Comparison of ENCODE assay signal across 9 mouse cellular contexts in the genomic region with DNA sequence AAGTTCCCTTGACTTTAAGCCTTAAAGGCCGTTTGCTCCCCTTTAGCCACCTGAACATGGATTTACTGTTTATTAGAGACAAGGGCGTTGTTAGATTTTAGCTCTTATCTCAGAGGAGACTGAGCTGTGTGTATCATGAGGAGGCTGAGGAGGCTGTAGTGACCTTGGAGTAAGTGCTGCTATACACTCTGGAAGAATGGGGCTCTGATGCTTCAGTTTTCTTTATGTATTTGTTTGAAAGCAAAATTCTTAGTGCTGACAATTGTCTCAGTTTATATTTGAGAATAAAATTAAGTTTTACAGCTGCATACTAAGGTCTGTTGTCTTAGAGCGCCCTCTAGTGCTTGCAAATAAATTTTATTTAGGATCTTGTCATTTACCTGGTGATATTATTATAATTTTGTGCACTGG. TPM values are rescaled to one million over a fixed set of nuclear protein-coding genes. Genes with fewer than 3 reads are reported as not detected.
DNase-seq lines count a peak whose midpoint lies in the region; ATAC-seq lines count a peak whose summit lies in the region.
"Had no signal": no experiment of that assay in that cellular context is flagged by ENCODE, and none has a peak within 500 bp of the region (broad histone marks: within the 10 kb centered on the region; RNA-seq: fewer than 3 reads in every experiment).

No protein-coding gene starts in this region.

- peaks cover 2% of the 10 kb centered on the region for H3K36me3 ChIP-seq in liver, embryonic 16.5 days (ENCODE audit: control insufficient read depth, insufficient read depth)

- 13% methylated on average over 3 of the region's 3 CpGs for WGBS in liver, embryonic 16.5 days (ENCODE audit: insufficient replicate concordance)

- no peaks in the 10 kb centered on the region for H3K27me3 ChIP-seq in liver, embryonic 16.5 days (ENCODE audit: control insufficient read depth, insufficient read depth, low read depth, low read length)
- H3K27me3 ChIP-seq: limb, embryonic 15.5 days had no signal

- no peaks in the 10 kb centered on the region; the same call in 1 of the 2 replicates for H3K9me3 ChIP-seq in liver, embryonic 16.5 days (replicated peaks; ENCODE audit: control insufficient read depth, low read length)
- H3K9me3 ChIP-seq: limb, embryonic 15.5 days had no signal

- 0 out of 2 replicates have a peak overlapping the region, but pooled peaks have one; percentile 20 for H3K4me3 ChIP-seq in liver, embryonic 16.5 days (ENCODE audit: low read depth, low read length)
- H3K4me3 ChIP-seq: limb, embryonic 15.5 days had no signal

- no peak overlapping the region for H3K27ac ChIP-seq in liver, embryonic 16.5 days (ENCODE audit: low read length)
- H3K27ac ChIP-seq: limb, embryonic 15.5 days had no signal

- peak overlapping the region; percentile 48 for H3K4me2 ChIP-seq in liver, embryonic 16.5 days (ENCODE audit: low read depth, low read length)
- H3K4me2 ChIP-seq: limb, embryonic 15.5 days had no signal

- no peak overlapping the region for H3K9ac ChIP-seq in liver, embryonic 16.5 days (ENCODE audit: low read depth, low read length)
- H3K9ac ChIP-seq: limb, embryonic 15.5 days had no signal

- DNase-seq in gastrocnemius, adult 18-20 months (ENCODE audit: low spot score), result peak; percentile 44
- DNase-seq in gastrocnemius, postnatal 14 days, result no peak
- peak; percentile 35 for DNase-seq in right cerebral cortex, adult 18-20 months
- DNase-seq in right cerebral cortex, postnatal 25 days, result no peak
- DNase-seq in embryo, embryonic 9.5 days (ENCODE audit: extremely low spot score), result peak; percentile 31
- DNase-seq in yolk sac, embryonic 10.5 days (ENCODE audit: low spot score), result peak; percentile 35

- peaks cover 29% of the 10 kb centered on the region for H3K4me1 ChIP-seq in liver, embryonic 16.5 days (ENCODE audit: control insufficient read depth, low read depth, low read length)
- H3K4me1 ChIP-seq: limb, embryonic 15.5 days had no signal

- intact Hi-C loops in gastrocnemius, postnatal 14 days (cut with DNase I; ENCODE audit: low total_unique reads), result loop anchor here (5.0 kb wide), 1 partner anchor 357 kb away; no protein-coding TSS in a partner anchor

- ATAC-seq in liver, embryonic 16.5 days (ENCODE audit: low read depth), result peak; percentile 89
- ATAC-seq in monocyte, adult 5-6 weeks (replicated peaks; ENCODE audit: insufficient number of reproducible peaks, low FRiP score, low TSS enrichment, poor library complexity, severe bottlenecking), result no peak

RNA-seq across cellular contexts. Expression of a gene that starts 35.6 kb away (rescaled TPM):
- total RNA-seq in gastrocnemius, adult 18-20 months (2021), result 10 to 100 TPM; 21.0 to 22.4 TPM
- 10 to 100 TPM; 20.8 to 27.7 TPM for total RNA-seq in gastrocnemius, postnatal 14 days (2021)
- polyA plus RNA-seq in liver, embryonic 16.5 days (2015; fragmentation: Nextera tagmentation; extraction: Ambion mirVana), result 20.1 and 22.1 TPM in 2 replicates
- 31.1 to 45.1 TPM (median 39.8 TPM) in 3 replicates for total RNA-seq in monocyte, adult 5-6 weeks (2017)

Comparison
In these comparisons a context has a peak if more than half of its experiments do, and no peak if none do; other contexts are left out.
1. DNase-seq: peak in gastrocnemius, adult 18-20 months (single experiment), right cerebral cortex, adult 18-20 months (single experiment), embryo, embryonic 9.5 days (single experiment) and yolk sac, embryonic 10.5 days (single experiment); none in gastrocnemius, postnatal 14 days (single experiment) and right cerebral cortex, postnatal 25 days (single experiment).